Mouse (Mus musculus) frontal cortex, adult 2 months (tissue): ENCODE data around the gene Ttc3. TPM values are rescaled to one million over a fixed set of nuclear protein-coding genes. Genes with fewer than 3 reads are reported as not detected.
A peak's percentile ranks its signal among the peaks of the same experiment; 100 is the strongest.
"Not testable (repeated sequence)": the region's sequence is repeated elsewhere in the genome, so short reads cannot be mapped to it uniquely, and the experiment has no call there.

ENCODE experiments used
- DNase-seq, 2 experiments: peaks; one replicate each; pipeline ENCODE4 v3.0.0; 2022; ENCODE audit warnings: low spot score in 1 of 2; ENCODE audit errors: extremely low spot score in 1 of 2
- polyA plus RNA-seq: library from polyadenylated mRNA; depleted of rRNA; stranded (reverse); fragments of >200 nt; gene quantifications from 2 replicates; pipeline ENCODE4 v1.2.3, GENCODE M21; 2012; rRNA removed

The Ttc3 gene
- 317 and 363 TPM in 2 replicates for polyA plus RNA-seq

GRCm38 (mm10) chr16:94370173-94370914 lies at the start of gene Ttc3:
Gene Ttc3 (plus strand): TSS chr16:94370618.
- DNase-seq = peak; percentile 84 to 96

GRCm38 (mm10) chr16:94323681-94324080 lies 46.7 kb upstream of the Ttc3 start:
- no peak for DNase-seq

- DNase-seq = no peak
Observed at GRCm38 (mm10) chr16:94326008-94326407, 44.4 kb upstream of the Ttc3 start.

- no peak for DNase-seq
Observed at GRCm38 (mm10) chr16:94327781-94328711, 42.4 kb upstream of the Ttc3 start, which contains the start of gene Ripply3. Gene Ripply3 (plus strand): TSS chr16:94328420.

GRCm38 (mm10) chr16:94328881-94329867 lies 41.2 kb upstream of the Ttc3 start:
- no peak for DNase-seq

- no peak for DNase-seq
Observed at GRCm38 (mm10) chr16:94330429-94330828, 40.0 kb upstream of the Ttc3 start.

GRCm38 (mm10) chr16:94331233-94331885 lies 39.1 kb upstream of the Ttc3 start:
- DNase-seq = no peak

GRCm38 (mm10) chr16:94331886-94332252 lies 38.5 kb upstream of the Ttc3 start:
- DNase-seq = peak in 1 of 2 experiments; percentile 66

- DNase-seq = no peak
Observed at GRCm38 (mm10) chr16:94335656-94336055, 34.8 kb upstream of the Ttc3 start.

GRCm38 (mm10) chr16:94339164-94340160 lies 31.0 kb upstream of the Ttc3 start:
- not testable (repeated sequence) for DNase-seq

- DNase-seq = no peak
Observed at GRCm38 (mm10) chr16:94345733-94346132, 24.7 kb upstream of the Ttc3 start.

GRCm38 (mm10) chr16:94347080-94347731 lies 23.2 kb upstream of the Ttc3 start:
- no peak for DNase-seq

- DNase-seq = no peak
Observed at GRCm38 (mm10) chr16:94348779-94349178, 21.6 kb upstream of the Ttc3 start.

- no peak for DNase-seq
Observed at GRCm38 (mm10) chr16:94349588-94350286, 20.7 kb upstream of the Ttc3 start.

GRCm38 (mm10) chr16:94350287-94350677 lies 20.1 kb upstream of the Ttc3 start:
- no peak for DNase-seq

GRCm38 (mm10) chr16:94354450-94354849 lies 16.0 kb upstream of the Ttc3 start:
- DNase-seq = peak in 1 of 2 experiments; percentile 48

GRCm38 (mm10) chr16:94356046-94356445 lies 14.4 kb upstream of the Ttc3 start:
- no peak for DNase-seq
